Mouse (Mus musculus) mouse trophoblast stem cell (cell line): ENCODE results near the gene Sox18.

ENCODE experiments used
- in situ Hi-C, 2 experiments: fragments of 300-500 bp; cut with MseI, MboI; formaldehyde crosslinking; loops; 2 replicates in 1 of 2; 3 replicates in 1 of 2; pipeline ENCODE4 v1.15.1; 2025

Sox18 gene

GRCm38 (mm10) chr2:181648926-181649325 is 22.5 kb downstream of the Sox18 start:
- in situ Hi-C loops, result no loop called here

GRCm38 (mm10) chr2:181646626-181647472 is 24.6 kb downstream of the Sox18 start:
- in situ Hi-C loops, result no loop called here

- in situ Hi-C loops, result no loop called here
Measured at GRCm38 (mm10) chr2:181645666-181646065, 25.8 kb downstream of the Sox18 start.

GRCm38 (mm10) chr2:181644361-181644760 is 27.1 kb downstream of the Sox18 start:
- in situ Hi-C loops, result no loop called here

GRCm38 (mm10) chr2:181635865-181636264 is 35.6 kb downstream of the Sox18 start:
- in situ Hi-C loops, result no loop called here

- in situ Hi-C loops, result no loop called here
Measured at GRCm38 (mm10) chr2:181632624-181633023, 38.8 kb downstream of the Sox18 start.

GRCm38 (mm10) chr2:181628471-181628870 is 43.0 kb downstream of the Sox18 start:
- in situ Hi-C loops, result no loop called here

GRCm38 (mm10) chr2:181623401-181623800 is 48.0 kb downstream of the Sox18 start:
- in situ Hi-C loops, result no loop called here
